Mouse (Mus musculus) ES-Bruce4 (cell line): ENCODE measurements at regions not wholly inside any gene's neighbourhood (a gene's known extent, or its start where the extent isn't known, plus 50 kb on each side); places are given as distances from the start of the nearest gene placed in this dataset.

Experiments
- H3K27ac ChIP-seq: 2 replicates; pipeline ENCODE4 v1.5.1; 2012; ENCODE audit warnings: low read length, inconsistent platforms; ENCODE audit not compliant: insufficient read depth
- H3K27me3 ChIP-seq: 2 replicates; pipeline ENCODE4 v1.6.1; 2012; ENCODE audit warnings: mild to moderate bottlenecking, low read length, inconsistent platforms; ENCODE audit not compliant: control insufficient read depth, poor library complexity, insufficient read depth, severe bottlenecking
- H3K36me3 ChIP-seq: 2 replicates; pipeline ENCODE4 v1.6.1; 2012; ENCODE audit warnings: inconsistent platforms, mild to moderate bottlenecking, low read length, moderate library complexity; ENCODE audit not compliant: control insufficient read depth, poor library complexity, insufficient read depth, severe bottlenecking
- H3K4me1 ChIP-seq: one replicate; pipeline ENCODE4 v1.8.1; 2011; ENCODE audit warnings: low read length; ENCODE audit not compliant: control insufficient read depth, insufficient read depth
- H3K4me3 ChIP-seq: 2 replicates; pipeline ENCODE4 v1.5.1; 2011; ENCODE audit warnings: low read depth, mild to moderate bottlenecking, low read length
- H3K9ac ChIP-seq: 2 replicates; pipeline ENCODE4 v1.6.1; 2012; ENCODE audit warnings: low read depth, mild to moderate bottlenecking, inconsistent platforms; ENCODE audit not compliant: poor library complexity, severe bottlenecking
- H3K9me3 ChIP-seq: replicated peaks from 2 replicates; pipeline ENCODE4 v1.6.1; 2012; ENCODE audit warnings: mild to moderate bottlenecking, low read length, inconsistent platforms; ENCODE audit not compliant: control insufficient read depth, poor library complexity, insufficient read depth, severe bottlenecking
- CTCF ChIP-seq: IDR thresholded peaks from one replicate; pipeline ENCODE4 v1.8.1; 2011; ENCODE audit warnings: low read depth, low read length
- EP300 ChIP-seq: IDR thresholded peaks from 2 replicates; pipeline ENCODE4 v1.6.1; 2011; ENCODE audit warnings: low read depth, low read length; ENCODE audit not compliant: insufficient read depth
- POLR2A ChIP-seq: IDR thresholded peaks from one replicate; pipeline ENCODE4 v1.8.1; 2011; ENCODE audit warnings: low read length; ENCODE audit not compliant: insufficient read depth

DNA sequence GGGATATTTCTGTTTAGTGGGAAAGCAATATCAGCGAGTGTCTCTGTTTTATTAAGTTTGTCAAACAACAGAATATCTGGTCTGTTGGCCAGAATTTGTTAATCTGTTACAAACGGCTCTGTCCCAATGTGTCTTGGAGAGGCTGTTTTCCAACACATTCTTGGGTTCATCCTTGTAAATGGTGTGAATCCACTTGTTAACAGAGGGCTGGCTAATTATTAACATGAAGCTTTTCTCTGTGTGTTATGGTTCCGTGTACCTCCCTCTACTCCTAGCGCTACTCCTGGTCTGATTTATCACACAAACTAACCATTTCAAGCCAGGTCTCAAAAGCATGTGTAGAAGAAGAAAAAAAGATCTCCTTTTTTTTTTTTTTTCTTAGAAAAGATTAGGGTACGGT, 60.4 kb downstream of the Pou3f3 start:
- Histone ChIP-seq H3K27ac (no peak overlapping the region), H3K4me1 (no peaks in the 10 kb centered on the region), H3K9me3 (no peaks in the 10 kb centered on the region), H3K36me3 (no peaks in the 10 kb centered on the region), H3K4me3 (no peak overlapping the region), H3K27me3 (no peaks in the 10 kb centered on the region), H3K9ac (no peak overlapping the region)
- no peak for TF ChIP-seq CTCF
- no peak for TF ChIP-seq EP300
- TF ChIP-seq POLR2A = no peak

DNA sequence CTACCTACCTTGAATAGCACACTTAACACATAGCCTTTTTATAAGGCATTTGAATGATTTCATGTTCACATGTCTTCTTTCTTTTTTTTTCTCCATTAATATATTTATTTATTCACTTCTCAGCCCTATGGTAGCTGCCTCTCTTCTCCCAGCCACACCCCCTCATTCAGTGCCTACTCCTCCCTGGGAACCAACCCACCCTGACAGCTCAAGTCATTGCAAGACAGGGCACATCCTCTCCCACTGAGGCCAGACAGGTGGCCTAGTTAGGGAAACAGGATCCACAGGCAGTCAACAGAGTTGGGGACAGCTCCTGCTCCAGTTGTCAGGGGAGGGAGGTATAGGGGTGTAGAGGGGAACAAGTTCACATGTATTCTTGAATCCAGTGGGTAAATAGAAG, 60.9 kb downstream of the Pou3f3 start:
- TF ChIP-seq EP300 = no peak
- TF ChIP-seq POLR2A = no peak
- TF ChIP-seq CTCF = no peak
- H3K4me1 ChIP-seq = no peaks in the 10 kb centered on the region
- no peaks in the 10 kb centered on the region for H3K27me3 ChIP-seq
- H3K27ac ChIP-seq = no peak overlapping the region
- no peak overlapping the region for H3K4me3 ChIP-seq
- H3K9me3 ChIP-seq = no peaks in the 10 kb centered on the region
- no peak overlapping the region for H3K9ac ChIP-seq
- H3K36me3 ChIP-seq = no peaks in the 10 kb centered on the region

GRCm38 (mm10) chr1:42763447-42763846, 67.9 kb downstream of the Pou3f3 start:
- Histone ChIP-seq H3K4me1 (no peaks in the 10 kb centered on the region), H3K27ac (no peak overlapping the region), H3K27me3 (no peaks in the 10 kb centered on the region), H3K9ac (no peak overlapping the region), H3K9me3 (no peaks in the 10 kb centered on the region), H3K4me3 (no peak overlapping the region), H3K36me3 (no peaks in the 10 kb centered on the region)
- TF ChIP-seq EP300 (no peak), CTCF (no peak), POLR2A (no peak)

GRCm38 (mm10) chr1:42764048-42764447, 68.5 kb downstream of the Pou3f3 start:
- TF ChIP-seq EP300 (no peak), POLR2A (no peak), CTCF (no peak)
- no peaks in the 10 kb centered on the region for H3K4me1 ChIP-seq
- no peaks in the 10 kb centered on the region for H3K36me3 ChIP-seq
- no peak overlapping the region for H3K4me3 ChIP-seq
- H3K27me3 ChIP-seq = no peaks in the 10 kb centered on the region
- H3K27ac ChIP-seq = no peak overlapping the region
- H3K9me3 ChIP-seq = no peaks in the 10 kb centered on the region
- H3K9ac ChIP-seq = no peak overlapping the region

- no peak overlapping the region for H3K27ac ChIP-seq
- H3K36me3 ChIP-seq = no peaks in the 10 kb centered on the region
- H3K9me3 ChIP-seq = no peaks in the 10 kb centered on the region
- no peaks in the 10 kb centered on the region for H3K4me1 ChIP-seq
- H3K27me3 ChIP-seq = no peaks in the 10 kb centered on the region
- no peak overlapping the region for H3K9ac ChIP-seq
- TF ChIP-seq POLR2A (no peak), CTCF (no peak), EP300 (no peak)
- H3K4me3 ChIP-seq = no peak overlapping the region
Observed at GRCm38 (mm10) chr1:42770085-42770484, 74.5 kb downstream of the Pou3f3 start.

- Histone ChIP-seq H3K4me1 (no peaks in the 10 kb centered on the region), H3K27ac (no peak overlapping the region), H3K9me3 (no peaks in the 10 kb centered on the region), H3K36me3 (no peaks in the 10 kb centered on the region), H3K27me3 (no peaks in the 10 kb centered on the region), H3K4me3 (no peak overlapping the region), H3K9ac (no peak overlapping the region)
- TF ChIP-seq CTCF (no peak), EP300 (no peak), POLR2A (no peak)
Observed at GRCm38 (mm10) chr1:42772000-42772399, 76.4 kb downstream of the Pou3f3 start.
